Mouse (Mus musculus): ENCODE measurements around the gene Mcrip2.
"Not testable (repeated sequence)": the region's sequence is repeated elsewhere in the genome, so short reads cannot be mapped to it uniquely, and the experiment has no call there.

- not testable (repeated sequence) for TF ChIP-seq CTCF (IDR thresholded peaks at IDR 0.05; ENCODE audit: low read depth); EP300 (optimal IDR thresholded peaks at IDR 0.05)
These were observed 3.0 kb upstream of the Mcrip2 start for GRCm38 (mm10) chr17:25871566-25871965.
